Mouse (Mus musculus) activated CD4-positive, CD25-positive, alpha-beta regulatory T cell, adult 4 months (primary cell): Measurements from ENCODE around the gene Bach2. TPM values are rescaled to one million over a fixed set of nuclear protein-coding genes. Genes with fewer than 3 reads are reported as not detected.
A peak's percentile ranks its signal among the peaks of the same experiment; 100 is the strongest.

ENCODE experiments used
- ATAC-seq: one replicate; pipeline ENCODE4 v1.8.0; 2017
- polyA plus RNA-seq, 2 experiments: library from polyadenylated mRNA; unstranded; fragments of 100-300 nt; shearing (Covaris generic); gene quantifications; one replicate each; pipeline ENCODE4 v1.2.1; 2017

Gene Bach2
- polyA plus RNA-seq, 2 experiments from 2014 or later, result 11.8 to 17.2 TPM

- no peak for ATAC-seq
These were observed 298.4 kb downstream of the Bach2 start for GRCm38 (mm10) chr4:32536870-32537508.

DNA sequence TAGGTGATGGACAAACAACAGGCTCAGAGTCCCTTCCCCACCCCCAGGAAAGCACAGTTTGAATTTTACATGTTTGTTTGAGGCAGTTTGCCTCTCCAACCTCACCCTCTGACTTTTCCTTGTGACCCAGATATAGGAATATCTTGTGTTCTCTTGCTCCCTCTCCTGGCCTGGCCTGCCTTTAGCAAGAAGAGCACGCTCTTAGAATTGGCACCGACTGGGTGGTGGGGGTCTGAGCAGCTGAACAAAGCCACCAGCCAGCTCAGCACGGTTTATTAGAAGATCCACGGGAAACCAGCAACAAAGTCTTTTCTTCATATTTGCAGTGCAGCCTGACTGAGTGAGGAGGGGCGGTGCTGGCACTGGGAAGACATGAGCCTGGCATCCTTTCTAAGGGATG, 299.5 kb downstream of the Bach2 start:
- no peak for ATAC-seq

GRCm38 (mm10) chr4:32538488-32538887, 299.9 kb downstream of the Bach2 start:
- no peak for ATAC-seq

- ATAC-seq, result no peak
These were observed 300.4 kb downstream of the Bach2 start for GRCm38 (mm10) chr4:32538987-32539386.

GRCm38 (mm10) chr4:32544821-32545545, 306.4 kb downstream of the Bach2 start:
- peak; percentile 43 for ATAC-seq

GRCm38 (mm10) chr4:32545548-32545947, 306.9 kb downstream of the Bach2 start:
- ATAC-seq, result no peak

GRCm38 (mm10) chr4:32549150-32549549, 310.5 kb downstream of the Bach2 start:
- no peak for ATAC-seq

DNA sequence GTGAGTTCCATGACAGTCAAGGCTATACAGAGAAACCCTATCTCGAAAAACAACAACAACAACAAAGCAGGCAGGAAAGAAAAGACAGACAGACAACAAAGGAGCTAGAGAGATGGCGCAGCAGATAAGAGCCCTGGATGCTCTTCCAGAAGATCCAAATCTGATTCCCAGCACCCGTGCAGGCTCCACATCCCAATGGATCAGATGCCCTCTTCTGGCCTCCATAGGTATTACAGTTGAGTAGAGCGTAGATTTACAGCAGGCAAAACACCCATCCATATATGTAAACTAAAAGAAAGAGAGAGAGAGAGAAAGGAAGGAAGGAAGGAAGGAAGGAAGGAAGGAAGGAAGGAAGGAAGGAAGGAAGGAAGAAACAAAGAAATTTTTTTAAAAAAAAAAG, 312.7 kb downstream of the Bach2 start:
- no peak for ATAC-seq

GRCm38 (mm10) chr4:32555506-32555905, 316.9 kb downstream of the Bach2 start:
- ATAC-seq, result no peak

DNA sequence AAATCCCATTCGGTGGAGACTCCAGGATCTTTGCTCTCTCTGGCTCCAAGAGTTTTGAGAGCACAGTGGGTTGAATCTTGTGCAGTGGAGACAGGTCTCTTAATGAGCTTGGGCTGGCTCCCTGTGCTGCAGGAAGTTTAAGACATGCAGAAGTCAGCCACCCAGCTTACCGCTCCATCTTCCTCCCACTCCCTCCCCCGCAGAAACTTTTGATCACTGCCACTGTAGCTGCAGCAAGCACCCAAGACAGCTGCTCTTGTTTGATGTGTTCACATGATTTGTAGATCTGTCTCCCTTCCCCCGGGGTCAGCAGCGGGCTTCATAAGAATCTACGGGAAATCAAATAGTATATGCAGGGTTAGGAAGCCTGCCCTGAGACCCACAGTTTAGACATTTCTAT, 321.6 kb downstream of the Bach2 start:
- peak; percentile 76 for ATAC-seq

DNA sequence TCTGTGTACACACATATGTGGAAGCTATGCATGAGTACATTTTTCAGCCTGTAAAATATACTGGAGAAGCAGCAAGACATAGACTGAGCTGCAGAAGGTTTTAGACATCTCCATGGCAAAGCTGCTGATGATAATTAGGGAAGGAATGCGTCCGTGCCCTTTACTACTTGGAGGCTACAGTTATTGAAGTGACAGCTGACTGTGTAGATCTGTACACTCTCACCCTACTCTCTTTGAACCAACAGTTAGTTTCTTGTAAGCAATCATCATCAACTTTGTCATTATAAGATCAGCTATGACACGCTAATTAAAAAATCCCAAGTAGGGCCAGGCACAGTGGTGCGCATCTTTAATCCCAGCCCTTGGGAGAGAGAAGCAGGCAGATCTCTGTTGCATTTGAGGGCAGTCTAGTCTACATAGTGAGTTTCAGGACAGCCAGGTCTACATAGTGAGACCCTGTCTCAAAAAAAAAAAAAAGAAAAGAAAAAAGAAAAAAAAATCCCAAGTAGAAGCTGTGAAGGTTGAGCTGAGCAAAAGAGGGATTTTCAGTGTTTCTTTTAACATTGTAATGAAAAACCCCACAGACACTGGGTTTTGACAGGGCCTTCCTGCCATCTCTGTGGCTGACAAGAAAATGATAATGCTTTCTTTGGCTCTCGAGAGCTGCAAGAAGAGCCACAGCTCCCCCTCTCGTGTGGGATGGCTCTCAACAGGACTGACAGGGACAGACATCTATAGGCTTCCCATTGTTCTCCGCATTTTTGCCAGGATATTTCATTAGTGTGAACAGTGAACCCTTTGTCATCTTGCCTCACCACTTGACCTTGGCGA, 322.3 kb downstream of the Bach2 start:
- peak; percentile 13 for ATAC-seq

GRCm38 (mm10) chr4:32561555-32562095, 323.0 kb downstream of the Bach2 start:
- ATAC-seq, result no peak

GRCm38 (mm10) chr4:32562319-32563115, 323.9 kb downstream of the Bach2 start:
- no peak for ATAC-seq

GRCm38 (mm10) chr4:32564416-32564815, 325.8 kb downstream of the Bach2 start:
- ATAC-seq, result no peak

DNA sequence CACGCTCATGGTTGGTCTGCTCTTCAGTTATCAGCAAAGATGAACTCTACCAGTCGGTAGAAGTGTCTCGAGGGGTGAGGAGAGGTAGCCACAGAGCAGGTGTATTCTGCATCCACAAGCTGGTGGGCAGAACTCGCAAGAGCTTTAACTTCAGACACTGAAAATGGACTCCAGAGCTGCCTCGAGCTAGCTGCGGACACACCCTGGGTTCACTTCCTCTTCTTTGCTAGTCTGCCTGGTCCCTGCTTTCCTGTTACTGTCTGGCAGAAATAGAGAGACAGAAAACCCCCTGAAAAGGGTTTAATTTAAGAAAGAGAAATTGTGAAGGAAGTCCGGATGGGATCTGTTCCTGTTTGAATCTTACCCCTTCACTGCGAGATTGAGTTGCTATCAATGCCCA, 326.3 kb downstream of the Bach2 start:
- ATAC-seq, result no peak

GRCm38 (mm10) chr4:32569054-32569453, 330.4 kb downstream of the Bach2 start:
- ATAC-seq, result no peak

- no peak for ATAC-seq
These were observed 331.7 kb downstream of the Bach2 start for GRCm38 (mm10) chr4:32569995-32570938.

- ATAC-seq, result no peak
These were observed 332.3 kb downstream of the Bach2 start for GRCm38 (mm10) chr4:32570939-32571317.

DNA sequence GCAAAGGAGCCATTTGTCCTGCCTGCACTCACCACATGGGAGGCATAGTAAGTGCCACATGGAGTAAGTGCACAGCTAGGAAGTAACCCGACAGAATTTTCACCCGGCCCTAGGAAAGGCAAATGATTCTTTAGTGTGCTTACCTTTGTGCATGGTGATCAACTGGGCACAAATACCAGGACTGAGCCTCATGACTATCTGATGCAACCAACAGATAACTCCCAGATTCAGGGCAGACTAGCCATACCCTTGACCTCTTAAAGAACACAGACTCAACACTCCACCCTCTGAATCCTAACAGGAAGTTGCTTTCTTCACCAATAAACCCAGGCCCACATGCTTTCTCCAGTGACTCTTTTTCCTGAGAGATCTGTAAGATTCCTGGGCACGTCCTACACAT, 332.8 kb downstream of the Bach2 start:
- ATAC-seq, result no peak

- peak; percentile 42 for ATAC-seq
These were observed 333.5 kb downstream of the Bach2 start for GRCm38 (mm10) chr4:32572118-32572517.

- no peak for ATAC-seq
These were observed 335.0 kb downstream of the Bach2 start for GRCm38 (mm10) chr4:32573586-32573985.
